Mouse (Mus musculus) midbrain, postnatal 0 days (tissue): ENCODE data around the gene Rgs4. TPM values are rescaled to one million over a fixed set of nuclear protein-coding genes. Genes with fewer than 3 reads are reported as not detected.

ENCODE experiments used
- ATAC-seq: fragments of 200-750 bp; cut with Nextera tagmentation; 2 replicates; pipeline ENCODE4 v1.8.0; 2017; ENCODE audit warnings: moderate number of reproducible peaks, mild to moderate bottlenecking, moderate TSS enrichment, moderate library complexity; ENCODE audit not compliant: low FRiP score
- DNase-seq: peaks from one replicate; pipeline ENCODE4 v3.0.0-alpha.2; 2015; ENCODE audit warnings: low spot score
- H3K27ac ChIP-seq: fragments of 300-500 bp; sonication (generic); 2 replicates; pipeline ENCODE4 v1.5.1; 2014; ENCODE audit warnings: low read depth, mild to moderate bottlenecking, low read length, mixed read lengths
- H3K27me3 ChIP-seq: fragments of 300-500 bp; sonication (generic); 2 replicates; pipeline ENCODE4 v1.6.1; 2014; ENCODE audit warnings: low read length, control low read depth, mixed read lengths; ENCODE audit not compliant: insufficient read depth
- H3K36me3 ChIP-seq: fragments of 300-500 bp; sonication (generic); 2 replicates; pipeline ENCODE4 v1.6.1; 2014; ENCODE audit warnings: low read length, control low read depth, mixed read lengths; ENCODE audit not compliant: insufficient read depth
- H3K4me1 ChIP-seq: fragments of 300-500 bp; sonication (generic); 2 replicates; pipeline ENCODE4 v1.6.1; 2014; ENCODE audit warnings: mild to moderate bottlenecking, control low read depth, antibody characterized with exemption, low read length, mixed read lengths; ENCODE audit not compliant: insufficient read depth
- H3K4me2 ChIP-seq: fragments of 300-500 bp; sonication (generic); 2 replicates; pipeline ENCODE4 v1.6.1; 2014; ENCODE audit warnings: low read depth, mild to moderate bottlenecking, low read length, mixed read lengths; ENCODE audit not compliant: poor library complexity, severe bottlenecking
- H3K4me3 ChIP-seq: fragments of 300-500 bp; sonication (generic); 2 replicates; pipeline ENCODE4 v1.5.1; 2014; ENCODE audit warnings: low read depth, mild to moderate bottlenecking, low read length, moderate library complexity
- H3K9ac ChIP-seq: fragments of 300-500 bp; sonication (generic); replicated peaks from 2 replicates; pipeline ENCODE4 v1.6.1; 2014; ENCODE audit warnings: mild to moderate bottlenecking, low read length, moderate library complexity, mixed read lengths; ENCODE audit not compliant: poor library complexity, severe bottlenecking
- H3K9me3 ChIP-seq: fragments of 300-500 bp; sonication (generic); 2 replicates; pipeline ENCODE4 v1.6.1; 2016; ENCODE audit warnings: low read length, control low read depth
- CTCF ChIP-seq: IDR thresholded peaks from 2 replicates; pipeline ENCODE4 v1.5.1; 2016; ENCODE audit warnings: antibody characterized with exemption, mild to moderate bottlenecking
- WGBS: fragments of 180-500 bp; shearing (Covaris S2); extraction: QIAGEN DNeasy Blood & Tissue Kit; methylation state at CpG from one replicate; pipeline ENCODE4 v1.1.7; 2014; 5-methylcytosine and 5-hydroxymethylcytosine counted together
- polyA plus RNA-seq: library from polyadenylated mRNA; unstranded; fragments of >200 nt; fragmentation: Nextera tagmentation; extraction: Ambion mirVana; gene quantifications from 2 replicates; pipeline ENCODE4 v1.2.1, GENCODE M21; 2015
- total RNA-seq: library from RNA; depleted of rRNA; stranded (reverse); fragments of >200 nt; gene quantifications from 2 replicates; pipeline ENCODE4 v1.2.3, GENCODE M21; 2014

Gene Rgs4
- total and polyA plus RNA-seq, 2 experiments from 2014 or later: 59.5 to 73.1 TPM

DNA sequence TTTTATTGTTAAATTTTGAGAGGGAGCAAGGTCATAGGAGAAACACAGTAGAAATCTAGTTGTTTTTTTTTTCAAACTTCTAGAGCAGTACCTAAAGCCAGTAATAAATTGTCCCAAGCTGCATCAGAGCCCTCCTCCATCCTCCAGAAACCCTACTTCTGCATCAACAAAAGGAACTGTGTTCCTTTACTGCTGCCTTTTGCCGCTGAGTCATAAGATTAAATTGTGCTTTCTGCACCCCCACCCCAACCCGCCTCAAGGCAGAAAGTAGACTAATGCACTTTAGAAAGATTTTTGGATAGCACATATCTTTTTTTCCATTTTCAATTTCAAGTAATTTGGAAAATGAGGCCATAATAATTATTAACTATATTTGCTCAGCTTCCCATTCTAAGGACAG lies 15.1 kb upstream of the Rgs4 start:
- TF ChIP-seq CTCF: no peak
- no peaks in the 10 kb centered on the region for H3K27me3 ChIP-seq
- no peak for ATAC-seq
- no peaks in the 10 kb centered on the region; the same call in 1 of the 2 replicates for H3K4me1 ChIP-seq
- H3K9me3 ChIP-seq: no peaks in the 10 kb centered on the region
- no peaks in the 10 kb centered on the region for H3K36me3 ChIP-seq
- no peak overlapping the region for H3K4me2 ChIP-seq
- WGBS: 97% methylated on average over 2 of the region's 2 CpGs
- DNase-seq: no peak
- H3K4me3 ChIP-seq: no peak overlapping the region
- H3K9ac ChIP-seq: no peak overlapping the region
- no peak overlapping the region for H3K27ac ChIP-seq

DNA sequence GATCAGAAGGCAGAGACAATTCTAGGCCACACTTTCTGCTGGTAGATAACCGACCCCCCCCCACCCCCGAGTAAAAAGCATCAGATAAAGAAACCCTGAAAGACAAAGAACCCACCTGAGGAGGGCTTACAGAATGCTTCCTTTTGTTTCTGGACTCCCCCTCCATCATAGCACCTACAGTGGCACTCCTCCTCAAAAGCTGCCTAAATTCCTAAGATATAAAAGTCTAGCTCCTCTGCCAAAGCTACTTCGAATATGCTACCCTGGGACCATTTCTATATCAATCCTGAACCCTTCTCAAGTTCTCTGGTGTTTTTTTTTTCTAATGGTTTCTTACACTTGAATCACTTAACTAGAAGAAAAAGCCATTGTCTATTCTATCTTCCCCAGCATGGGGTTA lies 9.1 kb upstream of the Rgs4 start:
- Histone ChIP-seq H3K4me1 (no peaks in the 10 kb centered on the region), H3K27me3 (no peaks in the 10 kb centered on the region), H3K9ac (no peak overlapping the region), H3K36me3 (no peaks in the 10 kb centered on the region), H3K4me3 (no peak overlapping the region), H3K4me2 (no peak overlapping the region), H3K9me3 (no peaks in the 10 kb centered on the region), H3K27ac (no peak overlapping the region)
- DNase-seq: no peak
- no peak for ATAC-seq
- no peak for TF ChIP-seq CTCF
- 75% methylated on average over 2 of the region's 3 CpGs for WGBS

DNA sequence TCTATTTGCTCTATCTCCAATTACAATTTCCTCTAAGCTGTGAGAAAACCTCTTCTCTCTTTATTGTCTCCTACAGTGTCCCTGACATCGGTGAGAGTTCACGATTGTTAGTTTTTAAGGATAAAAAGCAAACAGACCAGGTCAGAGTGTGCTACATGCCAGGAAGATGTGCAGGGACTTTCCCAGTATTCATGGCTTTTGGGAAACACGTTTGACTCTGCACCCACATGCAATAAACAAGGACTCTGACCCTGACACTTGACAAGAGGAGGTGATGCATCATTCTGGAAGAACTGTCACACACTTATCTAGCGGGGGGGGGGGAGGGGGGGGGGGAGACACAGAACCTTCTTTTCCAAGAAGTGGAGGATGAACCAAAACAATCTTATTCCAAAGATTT lies 5.0 kb upstream of the Rgs4 start:
- no peak for DNase-seq
- no peak overlapping the region for H3K4me2 ChIP-seq
- WGBS: 52% methylated on average over 3 of the region's 4 CpGs
- no peaks in the 10 kb centered on the region for H3K36me3 ChIP-seq
- no peak for ATAC-seq
- no peaks in the 10 kb centered on the region for H3K27me3 ChIP-seq
- H3K9me3 ChIP-seq: no peaks in the 10 kb centered on the region
- H3K9ac ChIP-seq: no peak overlapping the region
- no peak overlapping the region for H3K4me3 ChIP-seq
- no peak overlapping the region for H3K27ac ChIP-seq
- TF ChIP-seq CTCF: no peak
- no peaks in the 10 kb centered on the region for H3K4me1 ChIP-seq

DNA sequence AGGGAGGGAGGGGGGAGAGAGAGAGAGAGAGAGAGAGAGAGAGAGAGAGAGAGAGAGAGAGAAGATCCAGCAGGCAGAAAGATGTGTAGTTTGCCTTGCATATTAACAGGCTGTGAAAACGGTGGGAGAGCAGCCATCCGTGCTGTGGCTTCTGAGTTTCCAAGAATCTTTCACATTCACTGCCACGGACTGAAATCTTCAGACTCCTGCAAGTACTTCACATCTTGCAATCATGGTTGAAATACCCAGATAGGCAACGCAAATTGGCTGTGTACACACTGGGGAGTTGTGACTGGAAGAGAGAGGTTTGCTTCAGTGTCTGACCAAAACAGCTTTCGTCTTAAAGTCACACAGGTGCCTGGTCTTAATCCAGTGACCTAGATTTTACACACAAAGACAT lies 997 bp upstream of the Rgs4 start:
- TF ChIP-seq CTCF: no peak
- H3K27me3 ChIP-seq: no peaks in the 10 kb centered on the region
- peak; percentile 28 for DNase-seq
- no peak for ATAC-seq
- H3K27ac ChIP-seq: peak overlapping the region; percentile 78
- H3K4me3 ChIP-seq: peak overlapping the region; percentile 42; the same call in 1 of the 2 replicates
- H3K36me3 ChIP-seq: no peaks in the 10 kb centered on the region
- WGBS: 15% methylated on average over 5 of the region's 5 CpGs
- no peaks in the 10 kb centered on the region for H3K9me3 ChIP-seq
- 0 out of 2 replicates have a peak, but pooled peaks cover 4% of the 10 kb centered on the region for H3K4me1 ChIP-seq
- peak overlapping the region; percentile 68 for H3K4me2 ChIP-seq
- H3K9ac ChIP-seq: peak overlapping the region; percentile 51; the same call in 1 of the 2 replicates

DNA sequence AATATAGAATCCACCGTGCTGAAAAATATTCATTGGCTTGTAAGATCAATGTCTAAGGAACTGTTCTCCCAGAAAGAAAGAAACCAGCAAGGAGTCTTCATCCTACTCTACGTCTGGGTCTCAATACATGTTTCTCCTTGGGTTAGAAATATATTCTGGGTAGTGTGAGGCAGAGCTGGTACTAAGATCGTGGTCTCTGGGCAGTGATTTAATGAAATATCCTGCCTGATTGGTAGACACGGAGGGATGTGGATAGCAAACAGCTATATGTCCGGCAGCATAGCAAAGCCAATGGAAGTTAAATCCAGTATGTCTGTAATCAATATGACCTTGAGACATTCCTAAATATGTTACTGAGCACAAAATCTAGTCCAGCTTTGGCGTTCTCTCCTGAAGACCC lies 460 bp upstream of the Rgs4 start:
- no peak for TF ChIP-seq CTCF
- H3K36me3 ChIP-seq: no peaks in the 10 kb centered on the region
- peak overlapping the region; percentile 68 for H3K4me2 ChIP-seq
- H3K9me3 ChIP-seq: no peaks in the 10 kb centered on the region
- no peaks in the 10 kb centered on the region for H3K27me3 ChIP-seq
- ATAC-seq (peak; percentile 47; the same call in 1 of the 2 replicates), DNase-seq (no peak)
- 0 out of 2 replicates have a peak, but pooled peaks cover 4% of the 10 kb centered on the region for H3K4me1 ChIP-seq
- WGBS: 20% methylated on average over 6 of the region's 6 CpGs
- peak overlapping the region; percentile 42 for H3K4me3 ChIP-seq
- peak overlapping the region; percentile 51 for H3K9ac ChIP-seq
- peak overlapping the region; percentile 78 for H3K27ac ChIP-seq

DNA sequence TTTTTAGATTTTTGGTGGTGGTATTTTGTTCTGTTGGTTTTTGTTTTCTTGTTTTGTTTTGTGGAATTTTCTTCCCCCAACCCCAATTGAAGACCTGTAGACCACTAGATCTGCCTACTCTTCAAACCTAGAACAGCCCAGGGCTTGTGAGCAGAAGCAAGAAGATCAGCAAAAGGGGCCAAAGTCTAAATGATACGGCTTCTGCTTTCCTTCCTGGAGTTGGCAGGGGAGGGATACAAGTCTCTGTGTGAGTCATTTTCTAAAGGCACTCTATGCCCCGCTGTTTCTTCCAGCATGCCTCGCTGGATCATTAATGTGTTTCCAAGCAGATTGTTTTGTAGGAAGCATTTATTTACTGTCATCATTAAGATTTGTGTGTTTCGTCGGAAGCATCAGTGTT lies 6.3 kb downstream of the Rgs4 start:
- ATAC-seq (no peak), DNase-seq (no peak)
- no peak overlapping the region for H3K9ac ChIP-seq
- no peaks in the 10 kb centered on the region for H3K4me1 ChIP-seq
- no peak overlapping the region for H3K4me2 ChIP-seq
- TF ChIP-seq CTCF: no peak
- H3K27ac ChIP-seq: no peak overlapping the region
- no peaks in the 10 kb centered on the region for H3K36me3 ChIP-seq
- H3K27me3 ChIP-seq: no peaks in the 10 kb centered on the region
- 88% methylated on average over 5 of the region's 5 CpGs for WGBS
- H3K4me3 ChIP-seq: no peak overlapping the region
- no peaks in the 10 kb centered on the region for H3K9me3 ChIP-seq
